Mouse (Mus musculus): ENCODE measurements around the gene Cd37. TPM values are rescaled to one million over a fixed set of nuclear protein-coding genes. Genes with fewer than 3 reads are reported as not detected.
"Not testable (repeated sequence)": the region's sequence is repeated elsewhere in the genome, so short reads cannot be mapped to it uniquely, and the experiment has no call there.

Gene Cd37
- polyA plus RNA-seq, 1 experiment from 2014 or later, result 1.4 TPM

DNA sequence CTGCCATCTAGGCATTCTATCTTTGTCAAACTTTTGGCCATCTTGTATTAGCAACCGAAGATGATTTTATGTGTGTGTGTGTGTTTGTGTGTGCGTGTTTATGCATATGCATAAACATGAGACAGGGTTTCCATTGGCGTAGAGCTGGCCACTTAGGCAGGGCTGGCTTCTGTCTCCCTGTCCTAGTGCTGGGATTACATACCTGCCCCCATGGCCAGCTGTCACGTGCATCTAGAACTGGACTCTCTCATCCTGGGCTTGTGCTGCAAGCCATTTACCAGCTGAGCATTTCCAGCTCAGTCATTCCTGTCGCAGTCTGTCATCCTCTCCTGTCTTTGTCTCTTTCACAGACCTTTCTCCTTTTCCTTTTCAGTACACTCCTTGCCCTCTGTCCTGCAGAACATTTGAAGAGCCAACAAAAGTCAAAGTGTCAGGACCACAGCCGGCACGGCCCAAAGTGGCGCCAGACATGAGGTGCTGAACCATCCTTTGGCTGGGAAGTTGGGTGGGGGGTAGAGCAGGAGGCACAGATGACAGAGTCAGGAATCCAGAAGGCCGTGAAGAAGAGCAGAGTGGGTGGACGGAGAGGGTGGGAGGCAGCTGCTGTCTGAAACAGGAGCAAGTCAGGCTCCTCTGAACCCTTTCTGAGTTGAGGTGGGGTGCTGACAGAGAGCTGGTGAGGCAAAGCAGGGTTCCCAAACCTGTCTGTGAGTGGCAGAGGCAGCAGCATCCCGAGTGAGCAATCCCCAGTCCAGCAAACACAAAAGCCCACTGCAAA lies 18.3 kb upstream of the Cd37 start:
- no peak overlapping the region for H3K4me2 ChIP-seq
- H3K4me3 ChIP-seq, result no peak overlapping the region
- peaks cover 25% of the 10 kb centered on the region for H3K4me1 ChIP-seq (replicated peaks)
- H3K27ac ChIP-seq (ENCODE audit: poor library complexity, severe bottlenecking), result no peak overlapping the region
- peak overlapping the region; percentile 26; the same call in 1 of the 2 replicates for H3K9ac ChIP-seq
- H3K9me3 ChIP-seq (replicated peaks), result no peaks in the 10 kb centered on the region
- H3K36me3 ChIP-seq, result no peaks in the 10 kb centered on the region
- 45% methylated on average over 11 of the region's 11 CpGs for WGBS
- peaks cover 17% of the 10 kb centered on the region; the same call in 1 of the 2 replicates for H3K27me3 ChIP-seq (replicated peaks)
- no peak for ATAC-seq (ENCODE audit: insufficient number of reproducible peaks, low FRiP score)

DNA sequence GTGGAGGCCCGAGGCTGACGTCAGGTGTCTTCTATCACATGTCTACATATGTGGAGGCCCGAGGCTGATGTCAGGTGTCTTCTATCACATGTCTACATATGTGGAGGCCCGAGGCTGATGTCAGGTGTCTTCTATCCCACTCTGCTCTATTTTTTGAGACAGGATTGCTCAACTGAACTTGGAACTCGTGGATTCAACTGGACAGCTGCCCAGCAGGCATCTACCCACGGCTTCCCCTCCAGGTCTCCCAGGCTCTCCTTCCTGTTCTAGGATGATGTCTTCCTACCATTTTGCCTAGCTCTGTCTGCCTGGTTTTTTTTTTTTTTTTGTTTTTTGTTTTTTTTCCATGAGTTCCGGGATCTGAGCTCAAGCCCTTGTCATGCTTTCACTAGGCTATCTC lies 16.9 kb upstream of the Cd37 start:
- H3K4me3 ChIP-seq; ATAC-seq (ENCODE audit: insufficient number of reproducible peaks, low FRiP score); H3K9me3 ChIP-seq (replicated peaks); H3K36me3 ChIP-seq; H3K4me2 ChIP-seq; H3K27ac ChIP-seq (ENCODE audit: poor library complexity, severe bottlenecking); H3K9ac ChIP-seq: not testable (repeated sequence)
- Histone ChIP-seq H3K27me3 (replicated peaks) (peaks cover 17% of the 10 kb centered on the region; the same call in 1 of the 2 replicates), H3K4me1 (replicated peaks) (peaks cover 11% of the 10 kb centered on the region; the same call in 1 of the 2 replicates)
- WGBS, result 65% methylated on average over 7 of the region's 7 CpGs

DNA sequence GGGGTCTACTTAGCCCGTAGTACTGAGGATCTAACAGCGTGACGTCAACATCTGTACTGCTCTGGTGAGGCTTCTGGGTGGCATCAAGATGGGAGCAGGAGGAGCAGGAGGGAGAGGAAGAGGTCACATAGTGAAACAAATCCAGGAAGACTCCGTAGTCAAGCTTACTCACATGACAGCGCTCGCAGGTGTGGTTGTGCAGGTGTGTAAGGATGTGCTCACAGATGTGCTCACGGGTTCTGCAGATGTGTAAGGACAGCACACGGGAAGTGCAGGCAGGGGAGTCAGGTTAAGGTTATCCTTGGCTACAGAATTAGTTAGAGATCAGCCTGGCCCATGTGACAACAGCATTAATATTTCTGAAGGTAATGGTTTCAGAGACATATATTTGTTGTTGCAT lies 14.9 kb upstream of the Cd37 start:
- H3K4me1 ChIP-seq (replicated peaks), result peaks cover 11% of the 10 kb centered on the region; the same call in 1 of the 2 replicates
- H3K4me3 ChIP-seq, result no peak overlapping the region
- no peak overlapping the region for H3K9ac ChIP-seq
- H3K36me3 ChIP-seq, result no peaks in the 10 kb centered on the region
- peaks cover 9% of the 10 kb centered on the region; the same call in 1 of the 2 replicates for H3K27me3 ChIP-seq (replicated peaks)
- H3K9me3 ChIP-seq (replicated peaks), result no peaks in the 10 kb centered on the region
- no peak overlapping the region for H3K27ac ChIP-seq (ENCODE audit: poor library complexity, severe bottlenecking)
- no peak overlapping the region for H3K4me2 ChIP-seq
- ATAC-seq (ENCODE audit: insufficient number of reproducible peaks, low FRiP score), result no peak
- 84% methylated on average over 8 of the region's 8 CpGs for WGBS

DNA sequence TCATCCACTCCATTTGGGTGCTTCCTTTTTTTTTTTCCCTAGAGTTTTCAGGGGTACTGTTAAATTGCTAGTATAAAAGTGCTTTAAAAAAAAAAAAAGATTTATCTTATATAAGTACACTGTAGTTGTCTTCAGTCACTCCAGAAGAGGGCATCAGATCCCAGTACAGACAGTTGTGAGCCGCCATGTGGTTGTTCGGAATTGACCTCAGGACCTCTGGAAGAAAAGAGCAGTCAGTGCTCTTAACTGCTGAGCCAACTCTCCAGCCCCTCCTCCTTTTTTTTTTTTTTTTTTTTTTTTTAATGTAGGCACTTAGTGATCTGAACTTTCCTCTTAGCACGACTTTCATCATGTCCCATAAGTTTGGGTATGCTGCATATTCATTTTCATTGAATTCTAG lies 8.8 kb upstream of the Cd37 start:
- Histone ChIP-seq H3K9me3 (replicated peaks) (no peaks in the 10 kb centered on the region), H3K4me1 (replicated peaks) (no peaks in the 10 kb centered on the region), H3K27ac (ENCODE audit: poor library complexity, severe bottlenecking) (no peak overlapping the region), H3K27me3 (replicated peaks) (no peaks in the 10 kb centered on the region), H3K9ac (no peak overlapping the region), H3K4me3 (no peak overlapping the region), H3K36me3 (no peaks in the 10 kb centered on the region), H3K4me2 (no peak overlapping the region)
- WGBS, result 42% methylated on average over 3 of the region's 3 CpGs
- ATAC-seq (ENCODE audit: insufficient number of reproducible peaks, low FRiP score), result no peak

DNA sequence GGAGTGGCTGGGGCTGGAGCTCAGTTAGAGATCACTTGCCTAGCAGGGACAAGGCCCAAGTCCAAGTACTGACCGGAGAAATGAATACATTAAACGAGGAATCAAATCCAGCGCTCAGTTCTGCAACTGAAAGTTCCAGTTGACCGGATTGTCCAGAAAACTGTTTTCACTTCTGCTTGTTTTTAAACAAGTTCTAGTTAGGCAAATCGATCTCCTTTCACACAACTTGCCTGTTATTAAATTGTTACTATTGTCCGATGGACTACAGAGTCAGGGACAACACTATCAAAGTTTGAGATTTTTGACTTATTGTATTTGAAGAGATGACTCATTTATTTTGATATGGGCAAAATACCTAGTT lies 2.5 kb upstream of the Cd37 start:
- H3K27ac ChIP-seq (ENCODE audit: poor library complexity, severe bottlenecking), result no peak overlapping the region
- H3K27me3 ChIP-seq (replicated peaks), result peaks cover 24% of the 10 kb centered on the region
- H3K9ac ChIP-seq, result peak overlapping the region; percentile 58
- peak overlapping the region; percentile 58 for H3K4me2 ChIP-seq
- H3K9me3 ChIP-seq (replicated peaks), result no peaks in the 10 kb centered on the region
- peak overlapping the region; percentile 33 for H3K4me3 ChIP-seq
- H3K4me1 ChIP-seq (replicated peaks), result peaks cover 16% of the 10 kb centered on the region
- 79% methylated on average over 6 of the region's 6 CpGs for WGBS
- H3K36me3 ChIP-seq, result no peaks in the 10 kb centered on the region
- ATAC-seq (ENCODE audit: insufficient number of reproducible peaks, low FRiP score), result no peak

DNA sequence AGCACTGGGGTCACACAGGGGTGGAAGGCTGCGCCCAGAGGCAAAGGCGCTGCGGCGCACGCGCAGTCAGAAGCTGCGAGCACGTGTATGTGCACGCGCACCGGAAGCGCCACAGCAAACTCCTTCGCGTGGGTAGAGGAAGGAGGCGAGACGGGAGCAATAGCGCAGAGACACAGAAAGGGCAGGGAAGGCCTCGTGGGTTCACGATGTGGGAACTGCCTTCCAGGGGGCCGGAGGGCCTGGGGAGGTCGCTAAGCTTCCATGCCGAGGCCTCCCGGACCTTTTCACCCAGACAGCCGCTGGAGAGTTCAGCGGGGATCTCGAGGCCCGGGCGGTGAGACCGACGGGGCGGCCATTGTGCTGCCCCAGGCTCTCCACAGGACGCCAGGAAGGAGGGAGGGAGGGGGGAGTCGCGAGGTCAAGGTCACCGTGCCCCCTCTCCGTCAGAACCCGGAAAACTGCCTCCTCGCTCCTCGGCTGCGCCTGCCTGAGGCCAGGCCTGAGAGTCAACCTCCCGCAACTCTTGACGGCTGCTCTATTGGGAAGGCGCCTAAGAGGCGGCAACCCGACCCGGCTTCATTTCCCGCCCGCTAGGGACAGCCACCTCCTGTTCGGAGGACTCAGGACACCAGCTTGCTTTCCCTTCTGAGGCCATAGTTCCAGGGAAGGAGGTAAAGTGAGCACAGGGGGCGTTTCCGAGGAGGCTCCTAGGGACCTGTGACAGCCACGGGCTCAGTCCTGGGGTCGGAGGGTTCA lies 1.9 kb upstream of the Cd37 start, which contains the start of gene Slc6a16:
Gene Slc6a16 (plus strand): TSS at position 453 of the 756 bp plus-strand sequence.
- H3K9me3 ChIP-seq (replicated peaks), result no peaks in the 10 kb centered on the region
- H3K4me3 ChIP-seq, result peak within 1 kb of the TSS; percentile 33
- 13% methylated on average over 53 of the region's 53 CpGs for WGBS
- ATAC-seq (ENCODE audit: insufficient number of reproducible peaks, low FRiP score), result peak; percentile 27; the same call in 1 of the 2 replicates
- peaks cover 24% of the 10 kb centered on the region for H3K27me3 ChIP-seq (replicated peaks)
- H3K27ac ChIP-seq (ENCODE audit: poor library complexity, severe bottlenecking), result no peak within 1 kb of the TSS
- H3K4me2 ChIP-seq, result peak within 1 kb of the TSS; percentile 58
- peak within 1 kb of the TSS; percentile 58 for H3K9ac ChIP-seq
- H3K4me1 ChIP-seq (replicated peaks), result peaks cover 20% of the 10 kb centered on the region
- H3K36me3 ChIP-seq, result no peaks in the 10 kb centered on the region

DNA sequence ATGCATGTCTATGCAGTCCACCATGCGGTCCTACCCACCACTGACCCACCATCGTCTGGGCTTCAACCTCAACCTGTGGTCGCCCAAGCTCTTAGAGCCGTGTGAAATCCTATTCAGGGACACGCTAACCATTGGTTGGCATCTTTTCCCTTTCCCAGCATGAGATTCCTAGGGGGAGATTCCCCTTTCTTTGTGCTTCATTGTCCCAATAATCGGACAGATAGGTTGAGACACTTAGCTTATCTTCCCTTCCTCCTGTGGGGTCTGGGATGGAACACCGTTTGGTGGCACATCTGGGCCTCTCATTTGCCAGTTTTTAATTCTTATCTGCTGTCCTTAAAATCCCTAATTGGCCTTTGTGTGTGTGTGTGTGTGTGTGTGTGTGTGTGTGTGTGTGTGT lies 1.2 kb upstream of the Cd37 start:
- Histone ChIP-seq H3K4me3 (no peak overlapping the region), H3K9me3 (replicated peaks) (no peaks in the 10 kb centered on the region), H3K36me3 (no peaks in the 10 kb centered on the region), H3K9ac (no peak overlapping the region), H3K27ac (ENCODE audit: poor library complexity, severe bottlenecking) (no peak overlapping the region), H3K4me1 (replicated peaks) (peaks cover 27% of the 10 kb centered on the region), H3K4me2 (no peak overlapping the region), H3K27me3 (replicated peaks) (peaks cover 24% of the 10 kb centered on the region)
- ATAC-seq (ENCODE audit: insufficient number of reproducible peaks, low FRiP score), result no peak
- 80% methylated on average over 7 of the region's 7 CpGs for WGBS

DNA sequence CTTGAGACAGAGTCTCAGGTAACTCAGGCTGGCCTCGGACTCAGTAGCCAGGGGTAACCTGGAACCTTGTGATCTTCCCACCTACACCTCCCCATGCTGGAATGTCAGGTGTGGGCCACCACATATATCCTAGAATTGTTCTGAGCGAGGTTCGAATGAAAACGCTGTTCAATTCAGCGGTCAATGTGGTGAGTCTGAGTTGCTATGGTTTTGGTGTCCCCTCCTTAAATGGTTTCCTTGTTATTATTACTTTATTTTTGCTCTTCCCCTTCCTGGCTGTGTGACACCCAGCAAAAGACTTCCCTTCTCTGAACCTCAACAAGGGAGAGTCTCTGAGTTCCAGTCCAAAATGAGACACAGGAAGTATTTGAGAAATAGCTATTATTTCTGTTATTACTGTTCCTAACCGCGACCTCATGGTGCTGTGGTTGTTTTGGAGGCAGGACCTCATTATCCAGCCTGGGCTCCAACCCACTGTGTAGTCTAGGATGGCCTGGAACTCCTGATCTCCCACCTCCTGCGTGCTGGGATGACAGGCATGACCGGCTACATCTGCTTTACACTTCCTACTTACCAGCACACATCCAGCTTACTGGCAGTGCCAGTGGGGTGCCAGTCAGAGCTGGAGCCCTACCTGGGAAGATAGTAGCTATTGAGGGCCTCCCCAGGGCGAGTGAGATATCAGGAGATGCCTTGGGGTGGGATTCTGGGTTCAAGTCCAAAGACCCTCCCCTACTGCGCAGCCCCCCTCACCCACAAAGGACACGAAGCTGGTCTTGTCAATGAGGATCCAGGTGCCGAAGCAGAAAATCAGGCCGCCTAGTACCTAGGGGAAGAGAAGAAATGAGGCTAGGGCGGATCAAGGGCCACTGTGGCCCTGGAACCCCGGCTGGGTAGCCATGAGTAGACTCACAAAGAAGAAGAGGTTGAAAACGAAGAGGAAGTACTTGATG lies 892 bp downstream of the Cd37 start:
- Histone ChIP-seq H3K27me3 (replicated peaks) (peaks cover 24% of the 10 kb centered on the region), H3K9me3 (replicated peaks) (no peaks in the 10 kb centered on the region), H3K27ac (ENCODE audit: poor library complexity, severe bottlenecking) (no peak overlapping the region), H3K4me1 (replicated peaks) (peaks cover 46% of the 10 kb centered on the region), H3K4me2 (peak overlapping the region; percentile 5), H3K4me3 (no peak overlapping the region), H3K36me3 (peaks cover 12% of the 10 kb centered on the region), H3K9ac (no peak overlapping the region)
- ATAC-seq (ENCODE audit: insufficient number of reproducible peaks, low FRiP score), result no peak
- WGBS, result 71% methylated on average over 17 of the region's 17 CpGs

DNA sequence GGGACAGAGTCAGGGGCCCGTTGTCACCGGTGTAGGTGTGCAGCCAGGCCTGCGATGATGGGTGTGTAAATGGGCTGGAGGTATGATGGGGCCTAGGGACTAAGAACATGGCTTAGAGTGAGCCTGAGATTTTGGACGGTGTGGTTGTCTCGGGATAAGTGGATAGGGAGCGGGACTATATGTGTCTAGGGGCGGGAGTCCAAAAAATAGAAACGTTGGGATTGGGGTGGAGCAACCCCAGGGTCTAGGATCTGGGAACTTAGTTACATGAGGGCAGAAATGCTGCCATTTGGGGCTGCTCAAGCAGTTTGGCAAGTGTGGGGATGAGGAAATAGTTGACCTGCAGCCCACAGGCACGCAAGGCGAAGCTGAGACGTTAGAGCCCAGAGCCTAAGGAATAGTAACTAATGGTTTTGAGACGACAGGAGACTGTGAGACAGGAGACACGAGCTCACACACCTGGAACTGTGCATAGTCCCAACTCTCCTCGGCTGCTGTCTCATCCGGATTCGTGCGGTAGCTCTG lies 3.2 kb downstream of the Cd37 start:
- H3K9ac ChIP-seq, result peak overlapping the region; percentile 57
- H3K27me3 ChIP-seq (replicated peaks), result peaks cover 24% of the 10 kb centered on the region
- H3K4me3 ChIP-seq, result peak overlapping the region; percentile 26
- ATAC-seq (ENCODE audit: insufficient number of reproducible peaks, low FRiP score), result no peak
- peak overlapping the region; percentile 67 for H3K27ac ChIP-seq (ENCODE audit: poor library complexity, severe bottlenecking)
- H3K9me3 ChIP-seq (replicated peaks), result no peaks in the 10 kb centered on the region
- peaks cover 35% of the 10 kb centered on the region for H3K36me3 ChIP-seq
- peak overlapping the region; percentile 66 for H3K4me2 ChIP-seq
- WGBS, result 35% methylated on average over 17 of the region's 17 CpGs
- H3K4me1 ChIP-seq (replicated peaks), result peaks cover 61% of the 10 kb centered on the region

DNA sequence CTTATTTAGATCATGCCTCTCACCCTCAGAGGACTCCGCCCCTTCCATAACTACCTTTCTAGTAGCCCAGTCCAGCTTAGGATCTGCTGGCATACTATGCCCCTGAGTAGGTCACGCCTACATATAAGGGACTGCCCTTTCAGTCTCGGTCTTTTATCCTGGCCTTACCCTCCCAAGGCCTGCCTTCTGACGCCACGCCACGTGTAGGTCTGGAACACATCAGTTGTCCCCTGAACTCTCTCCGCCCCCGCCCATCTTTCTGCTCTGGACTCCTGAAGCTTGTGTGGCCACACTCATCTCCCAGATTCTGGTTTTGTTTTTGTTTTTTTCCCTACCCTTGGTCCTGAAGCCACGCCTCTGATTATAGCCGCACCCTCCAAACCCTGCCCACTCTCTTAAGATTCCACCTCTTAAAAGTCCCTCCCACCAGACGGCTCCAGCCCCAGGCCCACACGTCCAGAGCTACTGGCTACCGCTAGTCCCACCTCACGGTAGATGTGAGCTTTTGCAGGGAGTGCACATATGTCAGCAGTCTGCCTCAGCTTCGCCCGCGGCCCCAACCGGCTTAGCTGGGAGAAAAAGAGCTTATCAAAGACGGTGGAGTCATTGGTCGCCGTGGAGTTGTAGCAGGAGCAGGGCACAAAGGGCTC lies 3.9 kb downstream of the Cd37 start:
- Histone ChIP-seq H3K27ac (ENCODE audit: poor library complexity, severe bottlenecking) (peak overlapping the region; percentile 67), H3K4me2 (peak overlapping the region; percentile 66), H3K9me3 (replicated peaks) (no peaks in the 10 kb centered on the region), H3K36me3 (peaks cover 35% of the 10 kb centered on the region), H3K9ac (peak overlapping the region; percentile 62), H3K4me1 (replicated peaks) (peaks cover 57% of the 10 kb centered on the region), H3K4me3 (peak overlapping the region; percentile 26), H3K27me3 (replicated peaks) (peaks cover 23% of the 10 kb centered on the region)
- WGBS, result 2% methylated on average over 21 of the region's 21 CpGs
- peak; percentile 82 for ATAC-seq (ENCODE audit: insufficient number of reproducible peaks, low FRiP score)

Data from heart, embryonic 12.5 days (tissue).